Mouse (Mus musculus) kidney, embryonic 16.5 days (tissue): ENCODE measurements at regions not wholly inside any gene's neighbourhood (a gene's known extent, or its start where the extent isn't known, plus 50 kb on each side); places are given as distances from the start of the nearest gene placed in this dataset.

Source experiments
- ATAC-seq: fragments of 200-750 bp; cut with Nextera tagmentation; 2 replicates; pipeline ENCODE4 v1.8.0; 2017; ENCODE audit warnings: moderate TSS enrichment; ENCODE audit not compliant: low FRiP score, low TSS enrichment
- H3K27ac ChIP-seq: fragments of 300-500 bp; sonication (generic); 2 replicates; pipeline ENCODE4 v1.5.1; 2014; ENCODE audit warnings: low read length
- H3K27me3 ChIP-seq: fragments of 300-500 bp; sonication (generic); 2 replicates; pipeline ENCODE4 v1.6.1; 2014; ENCODE audit warnings: low read length, control low read depth, mixed read lengths; ENCODE audit not compliant: insufficient read depth
- H3K36me3 ChIP-seq: fragments of 300-500 bp; sonication (generic); 2 replicates; pipeline ENCODE4 v1.6.1; 2014; ENCODE audit warnings: low read length, control low read depth, mixed read lengths; ENCODE audit not compliant: insufficient read depth
- H3K4me1 ChIP-seq: fragments of 300-500 bp; sonication (generic); 2 replicates; pipeline ENCODE4 v1.6.1; 2014; ENCODE audit warnings: low read length, control low read depth, mixed read lengths; ENCODE audit not compliant: insufficient read depth
- H3K4me2 ChIP-seq: fragments of 300-500 bp; sonication (generic); replicated peaks from 2 replicates; pipeline ENCODE4 v1.6.1; 2014; ENCODE audit warnings: low read depth, low read length
- H3K4me3 ChIP-seq: fragments of 300-500 bp; sonication (generic); 2 replicates; pipeline ENCODE4 v1.5.1; 2014; ENCODE audit warnings: mild to moderate bottlenecking, low read length
- H3K9ac ChIP-seq: fragments of 300-500 bp; sonication (generic); replicated peaks from 2 replicates; pipeline ENCODE4 v1.6.1; 2014; ENCODE audit warnings: low read length
- H3K9me3 ChIP-seq: fragments of 300-500 bp; sonication (generic); 2 replicates; pipeline ENCODE4 v1.6.1; 2016; ENCODE audit warnings: low read length, control low read depth
- WGBS: fragments of 180-500 bp; shearing (Covaris S2); extraction: QIAGEN DNeasy Blood & Tissue Kit; methylation state at CpG from one replicate; pipeline ENCODE4 v1.1.7; 2014; 5-methylcytosine and 5-hydroxymethylcytosine counted together

DNA sequence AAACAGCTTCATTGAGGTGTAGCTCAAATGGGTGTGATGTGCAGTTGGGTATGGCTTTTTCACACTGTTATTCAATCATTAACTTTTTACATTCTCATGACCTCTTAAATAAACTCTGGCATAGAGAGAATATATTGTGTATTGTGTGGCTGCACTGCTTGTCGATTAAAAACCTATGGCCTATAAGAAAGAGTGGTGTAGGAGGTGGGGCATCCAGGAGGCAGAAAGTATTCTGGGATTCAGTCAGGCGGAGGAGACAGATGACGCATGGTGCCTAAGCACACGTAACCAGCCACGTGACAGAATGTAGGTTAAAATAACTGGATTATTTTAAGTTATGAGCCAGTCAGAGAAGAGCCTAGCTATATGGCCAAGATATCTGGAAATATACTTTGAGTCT, 78.2 kb upstream of the Slc16a7 start:
- WGBS, result 70% methylated on average over 5 of the region's 5 CpGs
- Histone ChIP-seq H3K36me3 (no peaks in the 10 kb centered on the region), H3K9ac (no peak overlapping the region), H3K27me3 (no peaks in the 10 kb centered on the region), H3K9me3 (no peaks in the 10 kb centered on the region), H3K4me1 (no peaks in the 10 kb centered on the region), H3K4me3 (no peak overlapping the region), H3K27ac (no peak overlapping the region), H3K4me2 (no peak overlapping the region)
- ATAC-seq, result no peak

DNA sequence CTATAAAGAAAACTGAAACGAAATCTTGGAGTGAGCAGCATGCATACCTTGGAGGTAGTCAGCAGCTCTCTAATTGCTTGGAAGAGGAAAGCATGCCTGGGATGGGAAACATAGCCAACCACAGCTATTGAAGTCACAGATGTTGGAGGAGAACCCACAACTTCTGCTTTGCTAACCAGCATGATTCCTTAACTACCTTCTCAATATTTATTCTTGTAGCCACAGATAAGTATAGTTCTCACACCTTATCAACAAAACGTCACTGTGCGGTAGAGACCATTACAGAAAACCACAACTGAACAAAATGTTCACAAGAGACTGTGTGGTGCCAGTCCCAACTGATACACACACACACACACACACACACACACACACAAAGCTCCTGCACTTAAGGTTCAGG, 99.1 kb upstream of the Slc16a7 start:
- Histone ChIP-seq H3K4me2 (no peak overlapping the region), H3K36me3 (no peaks in the 10 kb centered on the region), H3K9me3 (no peaks in the 10 kb centered on the region), H3K4me3 (no peak overlapping the region), H3K4me1 (peaks cover 7% of the 10 kb centered on the region), H3K9ac (no peak overlapping the region), H3K27me3 (no peaks in the 10 kb centered on the region), H3K27ac (no peak overlapping the region)
- ATAC-seq, result no peak
- 83% methylated on average over 3 of the region's 3 CpGs for WGBS

DNA sequence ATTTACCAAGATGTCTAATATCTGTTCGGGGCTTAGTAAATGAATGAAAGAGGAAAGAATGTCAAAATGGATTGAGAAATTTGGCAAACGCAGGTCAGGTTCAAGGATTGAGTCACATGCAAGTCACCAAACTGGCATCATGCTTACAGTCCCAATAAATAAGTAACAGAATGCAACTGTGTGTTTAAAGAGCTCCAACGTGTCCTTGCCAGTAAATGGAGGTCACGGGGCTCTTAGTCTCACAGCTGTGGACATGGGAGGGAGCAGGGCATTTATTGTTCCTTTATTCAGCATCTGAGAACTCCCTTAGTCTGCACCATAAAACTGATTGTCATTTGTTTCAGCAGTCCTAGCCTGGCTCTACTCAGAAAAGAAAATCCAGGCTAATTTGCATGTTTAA, 101.1 kb upstream of the Slc16a7 start:
- no peaks in the 10 kb centered on the region for H3K27me3 ChIP-seq
- H3K4me2 ChIP-seq, result no peak overlapping the region
- H3K27ac ChIP-seq, result no peak overlapping the region
- H3K36me3 ChIP-seq, result no peaks in the 10 kb centered on the region
- H3K9ac ChIP-seq, result no peak overlapping the region
- ATAC-seq, result peak; percentile 70; the same call in 1 of the 2 replicates
- 31% methylated on average over 4 of the region's 4 CpGs for WGBS
- peaks cover 7% of the 10 kb centered on the region for H3K4me1 ChIP-seq
- no peak overlapping the region for H3K4me3 ChIP-seq
- H3K9me3 ChIP-seq, result no peaks in the 10 kb centered on the region

DNA sequence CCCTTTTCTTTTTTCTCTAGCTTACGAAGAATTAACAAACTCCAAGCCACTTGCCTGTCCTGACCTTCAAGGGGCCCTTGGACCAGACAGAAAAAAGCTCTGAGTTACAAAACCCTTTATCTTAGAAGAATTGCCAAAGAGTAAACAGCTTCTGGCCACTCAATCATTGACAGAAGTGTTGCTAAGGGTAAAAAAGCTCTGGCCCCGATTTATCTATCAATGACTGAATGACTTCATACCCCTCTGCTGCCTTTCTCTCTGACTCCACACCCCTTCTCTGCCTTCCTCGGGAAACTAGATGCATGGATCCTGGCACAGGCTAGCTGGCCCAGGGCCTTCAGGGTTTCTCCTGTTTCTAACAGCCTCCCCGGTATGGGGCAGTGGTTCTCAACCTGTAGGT, 105.2 kb upstream of the Slc16a7 start:
- peaks cover 7% of the 10 kb centered on the region for H3K4me1 ChIP-seq
- H3K9me3 ChIP-seq, result no peaks in the 10 kb centered on the region
- H3K4me2 ChIP-seq, result no peak overlapping the region
- H3K27ac ChIP-seq, result no peak overlapping the region
- H3K4me3 ChIP-seq, result no peak overlapping the region
- H3K9ac ChIP-seq, result no peak overlapping the region
- ATAC-seq, result no peak
- WGBS, result 74% methylated on average over 4 of the region's 4 CpGs
- no peaks in the 10 kb centered on the region for H3K27me3 ChIP-seq
- H3K36me3 ChIP-seq, result no peaks in the 10 kb centered on the region

DNA sequence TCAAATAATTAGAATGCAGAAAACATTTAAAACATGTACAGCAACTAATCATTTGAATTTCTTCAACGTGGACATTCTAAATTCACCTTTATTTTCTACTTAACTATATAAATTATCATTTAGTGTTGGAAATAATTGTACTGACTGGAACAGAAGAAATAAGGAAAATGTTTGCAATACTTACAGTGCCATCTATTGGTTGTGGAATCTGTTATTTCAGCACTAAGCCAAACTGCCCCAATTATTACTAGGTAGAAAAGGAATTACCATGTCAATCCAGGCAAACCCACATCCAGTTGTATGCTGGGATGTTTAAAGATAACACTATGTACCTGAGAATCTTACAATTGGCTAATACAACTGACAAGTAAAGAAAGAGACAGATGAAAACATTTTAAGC, 109.1 kb upstream of the Slc16a7 start:
- WGBS, result 43% methylated on average over 1 of the region's 1 CpGs
- ATAC-seq, result no peak
- Histone ChIP-seq H3K4me1 (no peaks in the 10 kb centered on the region), H3K4me2 (no peak overlapping the region), H3K36me3 (no peaks in the 10 kb centered on the region), H3K9ac (no peak overlapping the region), H3K4me3 (no peak overlapping the region), H3K27ac (no peak overlapping the region), H3K9me3 (no peaks in the 10 kb centered on the region), H3K27me3 (no peaks in the 10 kb centered on the region)

DNA sequence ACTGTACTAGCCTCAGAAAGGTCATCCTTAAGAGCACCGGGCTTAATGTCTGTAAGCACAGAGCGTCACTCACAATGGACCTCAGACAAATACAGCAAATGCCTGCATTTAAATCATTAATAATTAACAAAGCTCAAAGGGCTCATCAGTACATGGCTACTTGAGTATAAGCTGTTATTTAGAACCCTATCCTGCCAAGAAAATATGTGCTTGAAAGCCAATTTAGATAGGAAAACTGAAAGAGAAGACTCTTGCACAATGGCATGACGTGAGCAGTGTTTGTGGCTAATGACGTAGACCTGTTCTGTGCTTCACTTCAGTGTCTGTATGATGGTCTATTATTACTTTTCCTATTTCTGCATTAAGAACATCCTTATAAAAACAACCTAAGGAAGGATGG, 111.1 kb upstream of the Slc16a7 start:
- Histone ChIP-seq H3K36me3 (no peaks in the 10 kb centered on the region), H3K9ac (no peak overlapping the region), H3K27ac (no peak overlapping the region), H3K9me3 (no peaks in the 10 kb centered on the region), H3K4me3 (no peak overlapping the region), H3K27me3 (no peaks in the 10 kb centered on the region), H3K4me2 (no peak overlapping the region), H3K4me1 (no peaks in the 10 kb centered on the region)
- WGBS, result 73% methylated on average over 4 of the region's 4 CpGs
- ATAC-seq, result no peak

DNA sequence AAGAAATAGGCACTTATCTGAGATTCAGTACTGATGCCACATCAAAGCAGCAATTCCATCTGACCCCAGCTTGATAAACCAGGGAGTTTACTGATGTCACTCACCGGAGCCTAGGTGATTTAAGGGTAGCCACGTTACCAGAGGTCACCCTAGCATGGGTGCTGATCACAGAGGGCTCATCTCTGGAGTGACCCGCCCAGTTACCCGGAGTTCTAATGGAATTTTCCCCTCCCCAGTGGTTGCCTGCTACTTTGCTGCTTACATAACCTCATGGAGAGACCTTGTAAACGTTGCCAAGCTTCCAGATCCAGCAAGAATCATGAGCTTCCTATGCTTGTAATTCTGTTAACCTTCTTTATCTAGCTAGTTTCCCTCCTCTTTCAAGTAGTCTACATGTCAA, 125.8 kb upstream of the Slc16a7 start:
- WGBS, result 35% methylated on average over 5 of the region's 5 CpGs
- no peaks in the 10 kb centered on the region for H3K4me1 ChIP-seq
- H3K4me3 ChIP-seq, result no peak overlapping the region
- H3K9me3 ChIP-seq, result no peaks in the 10 kb centered on the region
- H3K27me3 ChIP-seq, result no peaks in the 10 kb centered on the region
- H3K9ac ChIP-seq, result no peak overlapping the region
- no peak overlapping the region for H3K4me2 ChIP-seq
- H3K36me3 ChIP-seq, result no peaks in the 10 kb centered on the region
- no peak for ATAC-seq
- no peak overlapping the region for H3K27ac ChIP-seq

DNA sequence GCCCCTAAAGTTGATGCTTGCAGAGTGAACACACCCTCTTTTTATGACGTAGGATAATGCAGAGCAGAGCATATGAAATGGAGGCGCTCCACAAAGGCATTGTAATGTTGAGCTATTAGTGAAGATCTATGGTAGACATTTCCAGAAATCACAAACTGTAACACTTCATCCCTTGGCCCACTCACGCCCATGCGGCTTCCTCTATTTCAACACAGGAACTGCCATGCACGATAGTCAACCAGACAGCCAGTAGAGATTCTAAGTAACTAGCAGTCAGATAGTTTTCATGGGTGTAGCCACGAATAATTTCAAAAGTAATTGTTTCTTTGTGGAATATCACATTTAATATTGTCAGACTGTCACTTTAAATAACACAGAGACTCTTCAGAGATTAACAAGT, 141.6 kb upstream of the Slc16a7 start:
- no peak for ATAC-seq
- Histone ChIP-seq H3K4me1 (no peaks in the 10 kb centered on the region), H3K27me3 (no peaks in the 10 kb centered on the region), H3K9me3 (no peaks in the 10 kb centered on the region), H3K9ac (no peak overlapping the region), H3K27ac (no peak overlapping the region), H3K36me3 (no peaks in the 10 kb centered on the region), H3K4me3 (no peak overlapping the region), H3K4me2 (no peak overlapping the region)
- WGBS, result 91% methylated on average over 6 of the region's 6 CpGs

DNA sequence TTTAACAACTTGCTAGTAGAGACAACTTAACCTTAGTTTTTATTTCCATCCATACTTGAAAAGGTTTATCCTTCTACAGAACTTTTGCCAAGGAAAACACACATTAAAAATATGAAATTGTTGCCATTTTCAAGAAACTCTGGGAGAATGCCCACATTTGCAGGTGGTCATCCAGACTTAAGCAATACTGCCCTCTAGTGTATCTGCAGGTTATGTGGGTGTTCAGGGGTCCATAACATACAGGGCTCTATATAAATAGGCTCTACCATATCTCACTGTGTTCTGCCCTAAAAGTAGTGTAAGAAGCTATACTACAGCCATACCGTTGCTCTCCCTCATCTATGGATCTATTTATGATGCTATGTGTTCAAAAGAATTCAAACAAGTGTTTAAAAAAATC, 149.1 kb upstream of the Slc16a7 start:
- no peak overlapping the region for H3K4me2 ChIP-seq
- no peaks in the 10 kb centered on the region for H3K27me3 ChIP-seq
- peak; percentile 76; the same call in 1 of the 2 replicates for ATAC-seq
- no peak overlapping the region for H3K27ac ChIP-seq
- H3K36me3 ChIP-seq, result no peaks in the 10 kb centered on the region
- 44% methylated on average over 1 of the region's 1 CpGs for WGBS
- no peak overlapping the region for H3K4me3 ChIP-seq
- no peaks in the 10 kb centered on the region for H3K4me1 ChIP-seq
- H3K9ac ChIP-seq, result no peak overlapping the region
- no peaks in the 10 kb centered on the region for H3K9me3 ChIP-seq

DNA sequence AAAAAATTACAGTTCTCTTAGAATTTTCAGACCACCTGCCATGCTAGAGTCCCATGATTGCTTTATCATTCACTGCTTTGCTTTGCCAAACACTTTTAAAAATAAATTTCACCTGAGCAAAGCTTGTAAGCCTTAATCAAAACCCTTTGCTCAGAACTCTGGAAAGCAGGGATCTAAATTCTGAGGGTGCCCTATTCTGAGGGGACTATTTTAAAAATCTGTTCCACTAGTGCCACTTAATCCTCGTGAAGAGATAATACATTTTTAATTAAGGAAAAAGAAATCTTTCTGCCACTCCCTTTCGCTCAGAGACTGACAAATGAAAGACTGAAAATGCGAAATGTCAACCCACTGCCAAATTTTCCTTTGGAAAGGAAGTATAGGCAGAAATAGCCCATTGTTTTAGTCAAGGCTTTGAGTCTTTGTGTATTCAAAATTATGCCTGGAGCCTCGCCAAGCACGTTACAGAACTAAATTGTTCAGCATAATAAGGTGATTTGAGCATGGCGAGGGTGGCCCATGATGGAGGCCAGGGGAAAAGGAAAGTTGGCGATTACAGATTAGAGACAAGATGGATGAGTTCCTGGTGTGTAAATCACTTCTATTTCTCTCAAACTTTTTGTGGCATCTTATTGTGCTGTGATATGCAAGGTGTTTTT, 197.4 kb upstream of the Slc16a7 start:
- Histone ChIP-seq H3K36me3 (no peaks in the 10 kb centered on the region), H3K27me3 (no peaks in the 10 kb centered on the region), H3K4me3 (no peak overlapping the region), H3K9me3 (no peaks in the 10 kb centered on the region), H3K27ac (no peak overlapping the region), H3K4me1 (no peaks in the 10 kb centered on the region), H3K4me2 (no peak overlapping the region), H3K9ac (no peak overlapping the region)
- 69% methylated on average over 7 of the region's 7 CpGs for WGBS
- ATAC-seq, result no peak
